8 mouse cellular contexts compared by ENCODE assay signal in genomic region chrX:159837379-159837778, GRCm38 (mm10).
DNase-seq lines count a peak whose midpoint lies in the region; ATAC-seq and TF ChIP-seq lines count a peak whose summit lies in the region.

No protein-coding gene starts in this region.

- no peak overlapping the region for H3K9ac ChIP-seq in hindbrain, postnatal 0 days (replicated peaks; ENCODE audit: low read length)

- no peaks in the 10 kb centered on the region for H3K9me3 ChIP-seq in hindbrain, postnatal 0 days (ENCODE audit: low read length)
- H3K9me3 ChIP-seq in hindbrain, embryonic 10.5 days: no peaks in the 10 kb centered on the region

- no peak for TF ChIP-seq POLR2A in kidney, adult 2 months (IDR thresholded peaks at IDR 0.05; ENCODE audit: low read depth, low read length)

- no peak for TF ChIP-seq CTCF in hindbrain, postnatal 0 days (IDR thresholded peaks at IDR 0.05; ENCODE audit: low read depth)
- TF ChIP-seq CTCF in kidney, adult 2 months (conservative IDR thresholded peaks at IDR 0.05; ENCODE audit: insufficient read depth, insufficient read length, low read depth, low read length): no peak

- no peak overlapping the region for H3K27ac ChIP-seq in hindbrain, postnatal 0 days
- no peak overlapping the region for H3K27ac ChIP-seq in hindbrain, embryonic 10.5 days
- peak overlapping the region; percentile 36 for H3K27ac ChIP-seq in macrophage
- no peak overlapping the region for H3K27ac ChIP-seq in kidney, adult 2 months (ENCODE audit: insufficient read depth, low read depth, low read length)

- H3K27me3 ChIP-seq in hindbrain, postnatal 0 days (ENCODE audit: insufficient read depth, low read length): no peaks in the 10 kb centered on the region
- peaks cover 45% of the 10 kb centered on the region for H3K27me3 ChIP-seq in hindbrain, embryonic 10.5 days (ENCODE audit: insufficient read depth, poor library complexity, severe bottlenecking)
- H3K27me3 ChIP-seq in kidney, adult 2 months (replicated peaks; ENCODE audit: control insufficient read depth, insufficient read depth, low read length): no peaks in the 10 kb centered on the region

- peak; percentile 72 for DNase-seq in hindbrain, postnatal 0 days (ENCODE audit: low spot score)
- no peak for DNase-seq in hindbrain, embryonic 10.5 days (ENCODE audit: low spot score)
- peak; percentile 76 for DNase-seq in MEL-GATA-1-ER (ENCODE audit: extremely low read depth, low read depth)
- peak; percentile 70 for DNase-seq in cerebellum, adult 9-11 months
- no peak for DNase-seq in gastrocnemius, postnatal 10 days
- no peak for DNase-seq in kidney, adult 2 months
- DNase-seq in urinary bladder, postnatal 25 days (ENCODE audit: low spot score): no peak

- H3K36me3 ChIP-seq in hindbrain, postnatal 0 days (ENCODE audit: insufficient read depth, low read length): no peaks in the 10 kb centered on the region
- no peaks in the 10 kb centered on the region for H3K36me3 ChIP-seq in hindbrain, embryonic 10.5 days
- H3K36me3 ChIP-seq in macrophage (ENCODE audit: inconsistent target): no peaks in the 10 kb centered on the region
- no peaks in the 10 kb centered on the region for H3K36me3 ChIP-seq in kidney, adult 2 months (ENCODE audit: control insufficient read depth, insufficient read depth, low read length)

- H3K4me2 ChIP-seq in hindbrain, postnatal 0 days (ENCODE audit: low read depth, low read length): no peak overlapping the region

- 36% methylated on average over 1 of the region's 1 CpGs for WGBS in hindbrain, postnatal 0 days
- 90% methylated on average over 1 of the region's 1 CpGs for WGBS in hindbrain, embryonic 10.5 days
- WGBS in macrophage (ENCODE audit: missing documents): 36% methylated on average over 1 of the region's 1 CpGs
- 45% methylated on average over 1 of the region's 1 CpGs for WGBS in kidney, adult 2 months

- no peaks in the 10 kb centered on the region for H3K4me1 ChIP-seq in hindbrain, postnatal 0 days (ENCODE audit: insufficient read depth, low read length)
- no peaks in the 10 kb centered on the region for H3K4me1 ChIP-seq in hindbrain, embryonic 10.5 days (replicated peaks)
- no peaks in the 10 kb centered on the region for H3K4me1 ChIP-seq in kidney, adult 2 months (ENCODE audit: control insufficient read depth, insufficient read depth, low read length)

- peaks cover 21% of the 10 kb centered on the region; the same call in 1 of the 2 replicates for H3K79me2 ChIP-seq in macrophage (ENCODE audit: inconsistent target)

- peak; percentile 61; the same call in 1 of the 2 replicates for ATAC-seq in hindbrain, postnatal 0 days

- H3K4me3 ChIP-seq in hindbrain, postnatal 0 days (ENCODE audit: low read length): no peak overlapping the region
- H3K4me3 ChIP-seq in hindbrain, embryonic 10.5 days: no peak overlapping the region
- H3K4me3 ChIP-seq in macrophage (ENCODE audit: inconsistent target): no peak overlapping the region
- no peak overlapping the region for H3K4me3 ChIP-seq in kidney, adult 2 months (ENCODE audit: insufficient read depth, low read depth, low read length)

Comparison
In these comparisons a context has a peak if more than half of its experiments do, and no peak if none do; other contexts are left out.
1. DNase-seq: peak in hindbrain, postnatal 0 days (single experiment), MEL-GATA-1-ER (single experiment) and cerebellum, adult 9-11 months (single experiment); none in hindbrain, embryonic 10.5 days (single experiment), gastrocnemius, postnatal 10 days (single experiment), kidney, adult 2 months (single experiment) and urinary bladder, postnatal 25 days (single experiment).